Mouse (Mus musculus): Measurements from ENCODE around the gene Olfr877. TPM values are rescaled to one million over a fixed set of nuclear protein-coding genes. Genes with fewer than 3 reads are reported as not detected.

Olfr877 gene
- not detected for total RNA-seq (2021)
- long read RNA-seq, experiment 1, result 0 reads
- long read RNA-seq, experiment 2, result 0 reads

- no peak for DNase-seq
- intact Hi-C loops (cut with DNase I), result no loop called here
These were observed at the start of gene Olfr877 for GRCm38 (mm10) chr9:37853969-37854368. Gene Olfr877, plus strand, starts transcription at chr9:37854269.

- intact Hi-C loops (cut with DNase I), result no loop called here
- no peak for DNase-seq
These were observed 46.8 kb upstream of the Olfr877 start for GRCm38 (mm10) chr9:37807235-37807634.

GRCm38 (mm10) chr9:37808456-37808855 lies 45.6 kb upstream of the Olfr877 start:
- no peak for DNase-seq
- intact Hi-C loops (cut with DNase I), result no loop called here

- DNase-seq, result no peak
- intact Hi-C loops (cut with DNase I), result no loop called here
These were observed 45.1 kb upstream of the Olfr877 start for GRCm38 (mm10) chr9:37808976-37809375.

GRCm38 (mm10) chr9:37814696-37815095 lies 39.4 kb upstream of the Olfr877 start:
- intact Hi-C loops (cut with DNase I), result no loop called here

GRCm38 (mm10) chr9:37829881-37830280 lies 24.2 kb upstream of the Olfr877 start:
- no peak for DNase-seq
- intact Hi-C loops (cut with DNase I), result no loop called here

More at GRCm38 (mm10) chr9:37814696-37815095, 39.4 kb upstream of the Olfr877 start:
- no peak for DNase-seq

GRCm38 (mm10) chr9:37833341-37833740 lies 20.7 kb upstream of the Olfr877 start:
- intact Hi-C loops (cut with DNase I), result no loop called here
- DNase-seq, result no peak

GRCm38 (mm10) chr9:37849267-37849666 lies 4.8 kb upstream of the Olfr877 start:
- DNase-seq, result no peak
- intact Hi-C loops (cut with DNase I), result no loop called here

- no peak for DNase-seq
- intact Hi-C loops (cut with DNase I), result no loop called here
These were observed 9.3 kb downstream of the Olfr877 start for GRCm38 (mm10) chr9:37863325-37863724.

GRCm38 (mm10) chr9:37870246-37870645 lies 16.2 kb downstream of the Olfr877 start:
- intact Hi-C loops (cut with DNase I), result no loop called here

GRCm38 (mm10) chr9:37871097-37871496 lies 17.0 kb downstream of the Olfr877 start:
- intact Hi-C loops (cut with DNase I), result no loop called here

More at GRCm38 (mm10) chr9:37870246-37870645, 16.2 kb downstream of the Olfr877 start:
- DNase-seq, result no peak

GRCm38 (mm10) chr9:37871536-37871935 lies 17.5 kb downstream of the Olfr877 start:
- DNase-seq, result no peak
- intact Hi-C loops (cut with DNase I), result no loop called here

More at GRCm38 (mm10) chr9:37871097-37871496, 17.0 kb downstream of the Olfr877 start:
- no peak for DNase-seq

GRCm38 (mm10) chr9:37890960-37891359 lies 36.9 kb downstream of the Olfr877 start:
- intact Hi-C loops (cut with DNase I), result no loop called here

GRCm38 (mm10) chr9:37896661-37897060 lies 42.6 kb downstream of the Olfr877 start, which contains the start of gene Olfr145:
Gene Olfr145, plus strand, starts transcription at chr9:37896724.
- no peak for DNase-seq
- intact Hi-C loops (cut with DNase I), result loop anchor here (2.0 kb wide), 1 partner anchor 24 kb away; no protein-coding TSS in a partner anchor

More at GRCm38 (mm10) chr9:37890960-37891359, 36.9 kb downstream of the Olfr877 start:
- no peak for DNase-seq

- intact Hi-C loops (cut with DNase I), result no loop called here
- DNase-seq, result no peak
These were observed 51.5 kb downstream of the Olfr877 start for GRCm38 (mm10) chr9:37905555-37905954.

Other genes with a start within 250 kb of the Olfr877 start
- gene Spa17, start 240.5 kb upstream of the Olfr877 start, total RNA-seq (2021), result 1 to 10 TPM; 2.6 to 3.2 TPM
- 10 to 100 TPM; 27.7 to 32.7 TPM for gene Tbrg1, start 197.0 kb upstream of the Olfr877 start, total RNA-seq (2021)
- not detected for gene Panx3, start 185.0 kb upstream of the Olfr877 start, total RNA-seq (2021)
- gene Olfr160, start 138.0 kb upstream of the Olfr877 start, total RNA-seq (2021), result not detected
- not detected for gene Olfr874, start 109.2 kb upstream of the Olfr877 start, total RNA-seq (2021)
- not detected for gene Olfr875, start 82.4 kb upstream of the Olfr877 start, total RNA-seq (2021)
- not detected for gene Olfr876, start 51.2 kb upstream of the Olfr877 start, total RNA-seq (2021)
- not detected for gene Olfr145, start 42.5 kb downstream of the Olfr877 start, total RNA-seq (2021)
- not detected for gene Olfr878, start 63.6 kb downstream of the Olfr877 start, total RNA-seq (2021)
- not detected for gene Olfr881, start 137.6 kb downstream of the Olfr877 start, total RNA-seq (2021)
- gene Olfr883, start 171.5 kb downstream of the Olfr877 start, total RNA-seq (2021), result not detected
- gene Olfr884, start 192.3 kb downstream of the Olfr877 start, total RNA-seq (2021), result not detected
- not detected for gene Olfr885, start 207.1 kb downstream of the Olfr877 start, total RNA-seq (2021)
- gene Olfr887, start 229.8 kb downstream of the Olfr877 start, total RNA-seq (2021), result not detected